Mouse (Mus musculus) forebrain, embryonic 13.5 days (tissue): ENCODE data around the gene Atic. TPM values are rescaled to one million over a fixed set of nuclear protein-coding genes. Genes with fewer than 3 reads are reported as not detected.

ENCODE experiments used
- ATAC-seq: fragments of 200-750 bp; cut with Nextera tagmentation; 2 replicates; pipeline ENCODE4 v1.8.0; 2017
- H3K27ac ChIP-seq: fragments of 300-500 bp; sonication (generic); 2 replicates; pipeline ENCODE4 v1.5.1; 2015; ENCODE audit warnings: inconsistent platforms, mild to moderate bottlenecking, moderate library complexity
- H3K27me3 ChIP-seq: fragments of 300-500 bp; sonication (generic); 2 replicates; pipeline ENCODE4 v1.6.1; 2015; ENCODE audit warnings: mild to moderate bottlenecking, inconsistent platforms
- H3K36me3 ChIP-seq: fragments of 300-500 bp; sonication (generic); 2 replicates; pipeline ENCODE4 v1.6.1; 2015; ENCODE audit warnings: mild to moderate bottlenecking, inconsistent platforms; ENCODE audit not compliant: poor library complexity, severe bottlenecking
- H3K4me1 ChIP-seq: fragments of 300-500 bp; sonication (generic); 2 replicates; pipeline ENCODE4 v1.6.1; 2015; ENCODE audit warnings: inconsistent platforms
- H3K4me2 ChIP-seq: fragments of 300-500 bp; sonication (generic); 2 replicates; pipeline ENCODE4 v1.6.1; 2015; ENCODE audit warnings: inconsistent platforms, mild to moderate bottlenecking, moderate library complexity
- H3K4me3 ChIP-seq: fragments of 300-500 bp; sonication (generic); 2 replicates; pipeline ENCODE4 v1.5.1; 2015; ENCODE audit warnings: mild to moderate bottlenecking, inconsistent platforms
- H3K9ac ChIP-seq: fragments of 300-500 bp; sonication (generic); 2 replicates; pipeline ENCODE4 v1.6.1; 2015; ENCODE audit warnings: mild to moderate bottlenecking, inconsistent platforms
- H3K9me3 ChIP-seq: fragments of 300-500 bp; sonication (generic); replicated peaks from 2 replicates; pipeline ENCODE4 v1.6.1; 2016; ENCODE audit warnings: inconsistent platforms
- WGBS: fragments of 180-500 bp; shearing (Covaris S2); methylation state at CpG from one replicate; pipeline ENCODE4 v1.1.7; 2015; 5-methylcytosine and 5-hydroxymethylcytosine counted together
- polyA plus RNA-seq: library from polyadenylated mRNA; unstranded; fragments of >200 nt; fragmentation: Nextera tagmentation; extraction: Ambion mirVana; gene quantifications from 2 replicates; pipeline ENCODE4 v1.2.1, GENCODE M21; 2015

Gene Atic
- polyA plus RNA-seq: 38.7 and 42.3 TPM in 2 replicates

DNA sequence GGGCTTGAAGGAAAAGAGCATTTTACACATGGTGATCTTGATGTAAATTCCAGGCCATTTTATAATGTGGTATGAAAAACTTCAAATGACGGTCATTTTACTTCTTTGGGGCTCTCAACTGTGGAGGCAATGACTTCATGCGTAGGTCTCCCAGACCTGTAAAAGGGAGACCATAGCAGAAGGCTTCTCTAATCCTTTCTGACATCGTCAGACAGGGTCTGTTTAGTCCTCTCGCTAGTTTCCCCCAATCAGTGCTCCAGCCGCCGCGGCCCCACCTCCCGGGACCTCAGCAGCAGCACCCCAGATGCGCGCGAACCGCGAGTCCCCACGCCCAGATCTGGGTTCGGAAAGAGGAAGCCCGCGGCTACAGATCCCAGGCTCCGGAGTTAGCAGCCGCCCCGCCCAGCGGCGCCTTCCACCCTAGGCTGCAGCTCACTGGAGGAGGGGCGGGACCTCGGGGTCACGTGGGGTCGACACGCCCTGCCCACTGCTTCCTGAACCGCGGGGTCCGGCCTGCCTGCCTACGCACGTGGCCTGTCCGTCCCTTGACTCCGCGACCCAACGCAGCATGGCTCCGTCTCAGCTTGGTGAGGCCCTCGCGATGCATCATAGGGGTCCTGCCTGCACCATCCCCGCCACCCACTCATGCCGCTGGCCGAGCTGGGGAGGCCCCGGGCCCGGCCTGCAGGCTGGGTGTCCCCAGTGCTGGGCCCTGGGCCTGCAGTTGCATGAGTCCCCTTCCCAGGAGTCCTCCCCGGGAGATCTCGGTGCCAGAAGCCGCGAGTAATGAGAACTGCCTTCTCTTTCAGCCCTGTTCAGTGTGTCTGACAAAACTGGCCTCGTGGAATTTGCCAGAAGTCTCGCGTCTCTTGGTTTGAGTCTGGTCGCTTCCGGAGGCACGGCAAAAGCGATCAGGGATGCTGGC is at the start of gene Atic:
Gene Atic (plus strand): TSS at position 463 of the 925 bp plus-strand sequence.
- Histone ChIP-seq H3K9ac (peak within 1 kb of the TSS; percentile 72), H3K4me3 (peak within 1 kb of the TSS; percentile 59), H3K27me3 (no peaks in the 10 kb centered on the region), H3K4me1 (peaks cover 13% of the 10 kb centered on the region; the same call in 1 of the 2 replicates), H3K9me3 (peaks cover 6% of the 10 kb centered on the region; the same call in 1 of the 2 replicates), H3K4me2 (peak within 1 kb of the TSS; percentile 82), H3K27ac (0 out of 2 replicates have a peak within 1 kb of the TSS, but pooled peaks have one; percentile 14), H3K36me3 (peaks cover 25% of the 10 kb centered on the region)
- ATAC-seq: peak; percentile 99
- WGBS: under 1% methylated on average over 51 of the region's 55 CpGs

DNA sequence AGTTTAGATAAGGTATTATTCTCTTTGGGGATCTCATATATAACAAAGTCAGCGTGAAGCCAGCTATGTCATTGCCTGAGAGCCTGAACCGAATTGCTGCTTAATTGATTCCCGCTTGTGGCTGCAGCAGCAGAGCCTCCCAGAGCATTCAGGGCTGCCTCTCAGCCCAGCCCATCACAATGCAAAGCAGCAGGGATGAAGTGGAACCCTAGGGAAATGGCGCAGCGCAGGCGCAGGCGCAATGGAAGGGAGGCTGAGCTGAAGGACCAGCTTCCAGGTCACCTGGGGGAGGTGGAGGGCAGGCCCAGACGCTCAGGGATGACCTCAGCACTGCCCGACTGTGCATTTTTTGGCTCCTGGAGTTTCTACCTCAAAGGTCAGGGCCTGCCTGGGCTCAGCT is 49.7 kb upstream of the Atic start:
- WGBS: 3% methylated on average over 9 of the region's 9 CpGs
- Histone ChIP-seq H3K4me3 (no peak overlapping the region), H3K36me3 (no peaks in the 10 kb centered on the region), H3K9ac (no peak overlapping the region), H3K9me3 (no peaks in the 10 kb centered on the region), H3K27ac (no peak overlapping the region), H3K4me2 (peak overlapping the region; percentile 33; the same call in 1 of the 2 replicates), H3K27me3 (no peaks in the 10 kb centered on the region), H3K4me1 (peaks cover 4% of the 10 kb centered on the region)
- peak; percentile 69 for ATAC-seq

DNA sequence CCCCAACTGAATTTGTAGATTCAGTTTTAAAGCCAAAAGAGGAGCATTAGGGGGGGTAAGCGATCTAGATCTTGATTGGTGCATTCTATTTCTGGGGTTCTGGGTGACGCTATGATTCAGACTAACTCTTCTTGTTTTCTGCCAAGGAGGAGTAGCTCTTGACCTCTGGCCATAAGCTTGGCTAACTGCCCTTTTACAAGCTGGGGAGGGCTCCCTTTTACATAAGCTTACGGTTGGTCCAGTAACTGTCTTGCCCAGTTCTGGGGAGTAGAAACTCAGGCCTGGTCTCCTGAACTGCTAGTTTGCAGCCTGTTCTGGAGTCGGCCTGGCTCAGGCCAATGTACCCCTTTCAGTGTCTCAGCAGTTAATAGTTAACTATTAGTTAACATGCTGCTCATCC is 41.9 kb upstream of the Atic start:
- Histone ChIP-seq H3K36me3 (no peaks in the 10 kb centered on the region), H3K4me2 (no peak overlapping the region), H3K4me3 (no peak overlapping the region), H3K9ac (no peak overlapping the region), H3K27ac (no peak overlapping the region), H3K4me1 (no peaks in the 10 kb centered on the region), H3K9me3 (0 out of 2 replicates have a peak, but pooled peaks cover 5% of the 10 kb centered on the region), H3K27me3 (no peaks in the 10 kb centered on the region)
- 92% methylated on average over 4 of the region's 4 CpGs for WGBS
- no peak for ATAC-seq

GRCm38 (mm10) chr1:71528808-71529648 is 27.9 kb upstream of the Atic start:
- Histone ChIP-seq H3K27me3 (no peaks in the 10 kb centered on the region), H3K4me1 (no peaks in the 10 kb centered on the region), H3K9ac (no peak overlapping the region), H3K4me3 (no peak overlapping the region), H3K27ac (no peak overlapping the region), H3K9me3 (no peaks in the 10 kb centered on the region), H3K4me2 (no peak overlapping the region), H3K36me3 (no peaks in the 10 kb centered on the region)
- WGBS: 86% methylated on average over 18 of the region's 18 CpGs
- no peak for ATAC-seq

DNA sequence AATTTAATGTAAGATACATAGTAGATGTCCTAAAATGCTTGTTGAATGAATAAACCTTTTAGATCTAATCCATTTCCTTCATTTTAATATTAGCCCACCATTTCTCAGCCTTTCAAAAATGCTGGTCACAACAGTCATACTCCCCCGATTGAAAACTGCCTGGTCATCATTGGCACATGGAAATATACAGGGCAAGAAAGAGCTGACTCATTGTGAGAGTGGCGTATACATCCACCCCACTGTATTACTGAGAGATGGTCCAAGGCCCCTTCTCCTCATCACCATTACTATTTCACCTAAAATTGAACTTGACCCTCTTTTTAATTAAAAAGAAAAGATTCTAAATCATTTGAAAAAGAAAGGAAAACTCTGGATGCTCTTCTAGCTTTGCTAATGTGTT is 26.2 kb upstream of the Atic start:
- no peak for ATAC-seq
- no peak overlapping the region for H3K27ac ChIP-seq
- no peaks in the 10 kb centered on the region for H3K4me1 ChIP-seq
- H3K4me2 ChIP-seq: no peak overlapping the region
- WGBS: 83% methylated on average over 2 of the region's 2 CpGs
- no peak overlapping the region for H3K4me3 ChIP-seq
- no peaks in the 10 kb centered on the region for H3K36me3 ChIP-seq
- no peaks in the 10 kb centered on the region for H3K9me3 ChIP-seq
- no peaks in the 10 kb centered on the region for H3K27me3 ChIP-seq
- no peak overlapping the region for H3K9ac ChIP-seq

- H3K27me3 ChIP-seq: no peaks in the 10 kb centered on the region
- no peaks in the 10 kb centered on the region for H3K9me3 ChIP-seq
- no peak overlapping the region for H3K4me2 ChIP-seq
- WGBS: 27% methylated on average over 7 of the region's 7 CpGs
- H3K36me3 ChIP-seq: no peaks in the 10 kb centered on the region
- no peaks in the 10 kb centered on the region for H3K4me1 ChIP-seq
- H3K9ac ChIP-seq: no peak overlapping the region
- H3K27ac ChIP-seq: no peak overlapping the region
- no peak for ATAC-seq
- H3K4me3 ChIP-seq: no peak overlapping the region
Measured at GRCm38 (mm10) chr1:71531653-71532052, 25.3 kb upstream of the Atic start.

DNA sequence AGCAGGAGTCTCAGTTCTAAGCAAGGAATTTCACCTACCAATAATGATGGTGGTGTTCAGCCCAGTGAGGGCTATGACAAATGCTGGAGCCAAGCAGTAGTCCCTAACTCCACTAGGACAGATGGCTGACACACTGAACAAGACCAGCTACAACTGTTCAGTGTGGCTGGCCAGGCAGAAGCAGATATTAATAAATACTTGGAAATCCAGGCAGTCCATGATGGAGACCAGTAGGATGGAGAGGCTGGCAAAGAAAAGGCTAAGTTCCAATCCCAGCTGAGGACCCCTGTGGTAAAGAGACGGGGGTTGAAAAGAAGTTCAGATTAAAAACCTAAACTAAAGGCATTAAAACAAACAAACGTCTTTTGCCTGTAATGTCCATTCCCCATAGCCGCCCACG is 17.3 kb upstream of the Atic start:
- Histone ChIP-seq H3K4me1 (no peaks in the 10 kb centered on the region), H3K4me3 (no peak overlapping the region), H3K9me3 (no peaks in the 10 kb centered on the region), H3K9ac (no peak overlapping the region), H3K36me3 (no peaks in the 10 kb centered on the region), H3K4me2 (no peak overlapping the region), H3K27me3 (no peaks in the 10 kb centered on the region), H3K27ac (no peak overlapping the region)
- ATAC-seq: no peak
- WGBS: 84% methylated on average over 4 of the region's 4 CpGs

GRCm38 (mm10) chr1:71540437-71540836 is 16.5 kb upstream of the Atic start:
- Histone ChIP-seq H3K27ac (no peak overlapping the region), H3K9me3 (no peaks in the 10 kb centered on the region), H3K4me3 (no peak overlapping the region), H3K9ac (no peak overlapping the region), H3K36me3 (no peaks in the 10 kb centered on the region), H3K4me1 (no peaks in the 10 kb centered on the region), H3K4me2 (no peak overlapping the region), H3K27me3 (no peaks in the 10 kb centered on the region)
- no peak for ATAC-seq
- 83% methylated on average over 3 of the region's 3 CpGs for WGBS

DNA sequence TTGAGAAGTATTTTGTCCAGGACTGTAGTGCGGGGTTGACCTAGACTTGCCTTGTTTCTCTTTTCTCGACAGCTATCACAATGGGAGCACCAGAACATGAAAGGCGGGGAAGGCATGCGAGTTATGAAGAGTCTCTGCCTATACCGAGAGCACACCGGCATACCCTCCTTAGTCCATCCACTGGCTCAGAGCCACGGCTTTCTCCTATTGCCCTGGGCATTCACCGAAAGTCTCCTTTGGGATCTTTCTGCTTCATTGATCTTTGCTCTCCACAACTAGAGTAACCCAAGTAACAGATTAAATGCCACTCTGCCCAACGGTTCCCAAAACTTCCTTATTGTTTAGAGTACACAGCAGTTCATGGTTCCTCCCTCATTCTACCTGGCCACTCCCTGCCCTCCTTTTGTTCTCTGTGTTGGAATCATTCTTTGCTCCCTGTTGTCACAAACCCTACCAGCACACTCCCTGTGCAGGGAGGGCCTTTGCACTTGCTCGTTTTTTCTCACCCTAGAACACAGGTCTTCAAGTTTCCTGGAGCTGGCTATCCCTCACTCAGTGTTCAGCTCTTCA is 6.2 kb upstream of the Atic start:
- H3K9me3 ChIP-seq: no peaks in the 10 kb centered on the region
- no peak overlapping the region for H3K4me3 ChIP-seq
- no peak overlapping the region for H3K4me2 ChIP-seq
- no peaks in the 10 kb centered on the region for H3K4me1 ChIP-seq
- no peak overlapping the region for H3K9ac ChIP-seq
- no peak overlapping the region for H3K27ac ChIP-seq
- no peak for ATAC-seq
- no peaks in the 10 kb centered on the region for H3K27me3 ChIP-seq
- H3K36me3 ChIP-seq: no peaks in the 10 kb centered on the region
- 81% methylated on average over 10 of the region's 10 CpGs for WGBS

- Histone ChIP-seq H3K4me3 (no peak overlapping the region), H3K36me3 (peaks cover 49% of the 10 kb centered on the region), H3K27ac (no peak overlapping the region), H3K9me3 (peaks cover 6% of the 10 kb centered on the region; the same call in 1 of the 2 replicates), H3K9ac (no peak overlapping the region), H3K4me2 (no peak overlapping the region), H3K4me1 (peaks cover 13% of the 10 kb centered on the region; the same call in 1 of the 2 replicates), H3K27me3 (no peaks in the 10 kb centered on the region)
- 93% methylated on average over 4 of the region's 4 CpGs for WGBS
- no peak for ATAC-seq
Measured at GRCm38 (mm10) chr1:71560626-71561025, 3.7 kb downstream of the Atic start.

DNA sequence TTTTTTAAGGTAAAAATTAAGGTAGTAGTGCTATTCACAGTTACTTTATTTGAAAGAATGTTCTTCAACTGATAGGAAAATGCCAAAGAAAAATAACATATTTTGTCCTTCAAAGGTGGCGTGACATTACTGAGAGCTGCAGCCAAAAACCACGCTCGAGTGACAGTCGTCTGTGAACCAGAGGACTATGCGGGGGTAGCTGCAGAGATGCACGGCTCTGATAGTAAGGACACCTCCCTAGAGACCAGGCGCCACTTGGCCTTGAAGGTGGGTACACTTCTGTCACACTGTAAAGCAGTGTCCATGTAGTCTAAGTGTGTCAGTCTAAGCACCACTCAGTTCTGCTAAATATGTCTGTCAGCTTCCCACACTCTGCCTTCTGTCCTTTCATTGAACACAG is 7.3 kb downstream of the Atic start:
- Histone ChIP-seq H3K4me1 (no peaks in the 10 kb centered on the region), H3K9ac (no peak overlapping the region), H3K36me3 (peaks cover 76% of the 10 kb centered on the region), H3K9me3 (peaks cover 6% of the 10 kb centered on the region; the same call in 1 of the 2 replicates), H3K27me3 (no peaks in the 10 kb centered on the region), H3K4me2 (no peak overlapping the region), H3K27ac (no peak overlapping the region), H3K4me3 (no peak overlapping the region)
- ATAC-seq: no peak
- WGBS: 96% methylated on average over 7 of the region's 7 CpGs
